Mouse (Mus musculus) T-helper 17 cell (primary cell): Measurements from ENCODE around the gene Nrxn2.

Experiments
- in situ Hi-C, 2 experiments: fragments of 300-600 bp; cut with MboI, MseI; formaldehyde crosslinking; loops; 1 replicate in 1 of 2; 2 replicates in 1 of 2; pipeline ENCODE4 v1.15.1; 2025; ENCODE audit warnings: high pct_unique_total_duplicates in 2 of 2

Gene Nrxn2

DNA sequence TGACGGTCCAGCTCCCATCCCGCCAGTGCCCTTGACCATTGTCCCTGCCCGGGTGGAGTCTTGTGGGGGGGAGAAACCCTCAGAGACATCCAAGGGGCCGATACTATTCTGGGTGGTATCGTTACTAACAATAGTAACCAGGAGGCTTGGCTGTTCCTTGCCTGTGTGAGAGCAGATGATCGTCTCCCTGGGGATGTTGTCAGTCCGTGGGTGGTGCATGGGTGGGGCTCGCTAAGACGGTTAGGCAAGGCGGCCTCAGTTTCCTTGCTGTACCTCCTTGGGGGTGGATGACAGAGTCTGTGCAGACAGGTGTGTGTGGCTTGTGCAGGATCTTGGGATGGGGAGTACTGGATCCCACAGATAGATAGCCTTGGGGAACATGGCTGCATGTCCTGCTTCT, 88.9 kb downstream of the Nrxn2 start:
- in situ Hi-C loops: no loop called here

DNA sequence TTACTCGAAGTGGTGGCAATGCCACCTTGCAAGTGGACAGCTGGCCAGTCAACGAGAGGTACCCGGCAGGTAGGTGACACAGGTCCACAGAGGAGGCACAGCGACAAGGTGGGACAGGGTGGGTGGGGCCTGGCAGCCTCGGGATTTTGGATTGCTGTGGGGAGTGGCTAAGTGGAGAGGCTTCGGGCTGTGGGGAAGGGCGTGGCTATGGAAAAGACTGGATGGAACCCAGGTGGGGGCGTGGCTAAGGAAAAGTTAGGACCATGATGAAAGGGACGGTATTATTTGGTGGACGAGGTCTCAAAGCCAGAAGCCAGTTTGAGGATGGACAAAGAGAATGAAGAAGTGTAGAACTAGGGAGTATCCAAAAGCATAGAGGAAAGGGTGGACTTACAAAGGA, 91.3 kb downstream of the Nrxn2 start:
- in situ Hi-C loops: loop anchor here in 1 of 2 experiments (10.0 kb wide), 1 partner anchor 305 kb away; no protein-coding TSS in a partner anchor

DNA sequence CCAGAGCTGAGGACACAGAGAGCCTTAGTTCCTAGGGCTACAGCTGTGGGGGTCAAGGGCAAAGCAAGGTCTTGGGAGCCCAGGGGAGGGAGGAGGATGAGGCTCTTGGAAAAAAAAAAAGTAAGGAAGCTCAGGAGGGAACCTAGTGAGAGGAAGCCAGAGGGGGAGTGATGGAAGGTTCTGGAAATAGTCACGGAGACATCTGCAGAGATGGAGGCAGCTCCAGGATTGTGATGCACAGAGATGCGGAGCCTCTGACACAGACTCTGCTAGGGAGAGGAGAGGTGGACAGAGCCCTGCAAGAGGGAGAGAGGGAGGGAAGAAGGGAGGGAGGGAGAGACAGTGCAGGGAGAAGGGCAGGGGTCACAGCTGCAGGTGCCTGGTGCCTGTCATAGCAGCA, 92.0 kb downstream of the Nrxn2 start:
- in situ Hi-C loops: loop anchor here in 1 of 2 experiments (10.0 kb wide), 1 partner anchor 304 kb away; no protein-coding TSS in a partner anchor

GRCm38 (mm10) chr19:6513389-6514139, 95.0 kb downstream of the Nrxn2 start:
- in situ Hi-C loops: loop anchor here in 1 of 2 experiments (10.0 kb wide), 1 partner anchor 301 kb away; no protein-coding TSS in a partner anchor

- in situ Hi-C loops: loop anchor here (5.0 to 10.0 kb wide), 2 partner anchors 300 to 317 kb away; no protein-coding TSS in a partner anchor
Observed at GRCm38 (mm10) chr19:6514940-6515339, 96.4 kb downstream of the Nrxn2 start.

DNA sequence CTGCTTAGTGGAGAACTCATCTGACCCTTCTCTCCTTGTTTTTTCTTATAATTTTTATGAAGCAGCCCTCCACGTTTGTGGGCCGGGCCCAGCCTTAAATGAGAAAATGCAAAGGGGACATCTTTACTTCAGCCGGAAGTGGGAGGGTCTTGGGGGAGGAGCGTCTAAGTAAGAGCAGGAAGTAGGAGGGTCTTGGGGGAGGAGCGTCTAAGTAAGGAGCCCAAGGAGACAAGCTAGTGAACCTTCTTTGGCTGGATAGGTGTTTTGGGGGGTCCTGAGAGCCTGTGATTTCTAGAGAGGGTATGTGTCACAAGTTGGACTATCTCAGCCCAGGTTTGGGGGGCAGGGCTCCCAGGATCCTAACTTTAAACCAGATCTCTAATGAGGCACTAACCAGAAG, 96.9 kb downstream of the Nrxn2 start:
- in situ Hi-C loops: loop anchor here (5.0 to 10.0 kb wide), 2 partner anchors 299 to 317 kb away; no protein-coding TSS in a partner anchor

DNA sequence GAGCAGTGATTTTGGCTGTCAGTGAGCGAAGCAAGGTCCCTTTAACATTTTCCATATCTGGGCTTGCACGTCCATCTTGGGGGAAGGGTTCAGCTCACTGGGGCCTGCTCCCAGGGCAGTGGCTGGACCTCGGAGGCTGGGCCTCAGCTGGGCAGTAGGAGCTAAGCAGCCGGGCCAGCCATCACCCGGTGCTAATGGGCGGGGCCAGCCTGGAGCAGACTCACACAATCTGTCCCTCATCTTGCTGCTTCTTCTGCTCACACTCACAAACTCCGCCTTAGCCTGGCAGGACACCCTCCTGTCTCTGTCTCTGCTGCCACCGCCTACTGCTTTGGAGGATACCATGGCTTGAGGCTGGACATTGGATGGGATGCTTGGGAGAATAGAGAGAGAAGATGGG, 97.6 kb downstream of the Nrxn2 start:
- in situ Hi-C loops: loop anchor here (5.0 to 10.0 kb wide), 2 partner anchors 299 to 316 kb away; no protein-coding TSS in a partner anchor

- in situ Hi-C loops: loop anchor here (5.0 to 10.0 kb wide), 2 partner anchors 296 to 314 kb away; no protein-coding TSS in a partner anchor
Observed at GRCm38 (mm10) chr19:6518601-6519000, 100.1 kb downstream of the Nrxn2 start.

DNA sequence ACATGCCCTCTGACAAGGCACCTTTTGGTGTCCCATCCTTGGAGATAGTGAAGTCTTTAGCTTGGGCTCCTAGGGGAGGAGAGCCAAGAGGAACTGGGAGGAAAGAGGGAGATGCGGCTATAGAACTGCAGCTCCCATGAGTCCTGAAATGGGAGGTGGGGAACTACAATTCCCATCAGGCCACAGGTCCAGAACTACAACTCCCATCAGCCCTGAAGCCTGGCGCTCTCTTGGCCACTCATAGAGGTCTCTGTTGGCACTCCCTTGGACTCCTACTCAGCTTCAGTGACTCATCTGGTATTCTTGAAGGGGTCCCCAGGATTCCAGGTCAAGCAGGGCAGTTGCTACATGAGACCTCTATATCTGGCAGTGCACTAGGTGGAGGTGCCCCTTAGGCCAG, 101.0 kb downstream of the Nrxn2 start:
- in situ Hi-C loops: loop anchor here (5.0 to 10.0 kb wide), 2 partner anchors 295 to 313 kb away; no protein-coding TSS in a partner anchor

- in situ Hi-C loops: no loop called here
Observed at GRCm38 (mm10) chr19:6521630-6522029, 103.1 kb downstream of the Nrxn2 start.

GRCm38 (mm10) chr19:6522289-6522688, 103.8 kb downstream of the Nrxn2 start:
- in situ Hi-C loops: no loop called here

- in situ Hi-C loops: no loop called here
Observed at GRCm38 (mm10) chr19:6525023-6525422, 106.5 kb downstream of the Nrxn2 start.

GRCm38 (mm10) chr19:6526010-6526409, 107.5 kb downstream of the Nrxn2 start:
- in situ Hi-C loops: no loop called here

DNA sequence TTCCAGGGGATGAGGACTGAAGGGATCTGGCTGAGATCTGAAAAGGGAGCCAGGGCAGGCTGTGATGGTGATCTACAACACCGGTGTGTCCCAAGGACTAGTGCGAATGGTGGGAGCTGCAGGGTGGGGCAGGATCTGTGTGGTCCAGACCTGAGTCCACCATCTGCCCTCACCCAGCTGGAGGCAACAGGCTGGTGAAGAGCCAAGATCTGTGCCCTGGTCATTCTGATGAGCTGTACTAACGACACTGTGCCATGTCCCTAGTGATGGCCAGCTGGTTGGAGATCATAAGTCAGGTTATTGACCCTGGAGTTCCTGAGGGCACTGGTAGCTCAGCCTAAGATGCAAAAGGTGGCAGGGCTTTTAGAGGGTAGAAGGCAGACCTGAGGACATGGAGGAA, 108.9 kb downstream of the Nrxn2 start:
- in situ Hi-C loops: no loop called here

- in situ Hi-C loops: no loop called here
Observed at GRCm38 (mm10) chr19:6527839-6528531, 109.5 kb downstream of the Nrxn2 start.

DNA sequence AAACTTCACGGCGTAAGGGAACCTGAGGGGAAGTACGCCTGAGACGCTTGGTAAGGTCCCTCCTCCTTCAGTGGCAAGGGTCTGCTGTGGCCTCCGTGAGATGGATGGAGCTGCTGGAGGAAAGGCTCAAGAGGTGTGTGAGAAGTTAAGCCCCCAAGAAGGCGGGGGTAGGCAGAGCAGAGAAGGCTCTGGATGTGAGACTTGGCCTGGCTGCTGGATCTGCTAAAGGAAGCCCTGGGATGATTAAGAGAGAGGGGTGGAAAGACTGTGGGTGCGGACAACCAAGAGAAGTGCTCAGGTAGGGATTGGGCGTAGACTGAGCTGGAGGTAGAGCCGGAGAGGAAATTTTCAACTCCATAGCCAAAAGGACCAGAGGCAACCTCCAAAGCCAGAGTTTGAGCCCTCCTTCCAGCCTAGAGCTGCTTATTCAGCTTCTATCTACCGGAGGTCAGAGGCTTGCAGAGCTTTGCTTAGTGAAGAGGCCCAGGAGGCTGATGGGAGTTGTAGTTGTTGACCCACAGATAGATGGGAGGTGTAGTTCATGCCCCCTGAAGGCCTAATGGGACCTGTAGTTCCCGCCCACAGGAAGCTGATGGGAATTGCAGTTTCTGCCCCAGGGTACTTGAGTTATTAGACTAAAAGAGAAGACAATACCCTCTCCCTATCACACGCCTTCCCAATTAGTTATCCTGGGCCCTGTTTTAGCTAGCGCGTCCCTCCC, 110.9 kb downstream of the Nrxn2 start:
- in situ Hi-C loops: no loop called here

DNA sequence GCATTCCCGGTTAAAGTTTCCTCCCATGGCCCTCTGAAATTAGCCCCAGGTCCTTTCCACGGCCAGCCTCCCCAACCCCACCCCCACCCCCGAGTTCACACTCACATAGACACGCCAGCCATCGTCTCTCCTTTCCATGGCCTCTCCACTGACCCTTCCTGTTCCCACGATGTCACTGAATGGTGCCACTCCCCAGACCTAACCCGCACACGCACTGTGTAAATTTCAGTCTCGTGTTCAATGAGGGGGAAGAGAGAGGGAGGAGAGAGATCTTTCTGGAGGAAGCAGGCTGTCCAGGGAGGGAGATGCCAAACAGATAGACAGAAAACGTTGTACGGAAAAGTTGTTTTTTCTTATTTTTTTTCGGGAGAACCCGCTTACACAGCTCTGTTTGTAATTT, 111.8 kb downstream of the Nrxn2 start:
- in situ Hi-C loops: no loop called here

DNA sequence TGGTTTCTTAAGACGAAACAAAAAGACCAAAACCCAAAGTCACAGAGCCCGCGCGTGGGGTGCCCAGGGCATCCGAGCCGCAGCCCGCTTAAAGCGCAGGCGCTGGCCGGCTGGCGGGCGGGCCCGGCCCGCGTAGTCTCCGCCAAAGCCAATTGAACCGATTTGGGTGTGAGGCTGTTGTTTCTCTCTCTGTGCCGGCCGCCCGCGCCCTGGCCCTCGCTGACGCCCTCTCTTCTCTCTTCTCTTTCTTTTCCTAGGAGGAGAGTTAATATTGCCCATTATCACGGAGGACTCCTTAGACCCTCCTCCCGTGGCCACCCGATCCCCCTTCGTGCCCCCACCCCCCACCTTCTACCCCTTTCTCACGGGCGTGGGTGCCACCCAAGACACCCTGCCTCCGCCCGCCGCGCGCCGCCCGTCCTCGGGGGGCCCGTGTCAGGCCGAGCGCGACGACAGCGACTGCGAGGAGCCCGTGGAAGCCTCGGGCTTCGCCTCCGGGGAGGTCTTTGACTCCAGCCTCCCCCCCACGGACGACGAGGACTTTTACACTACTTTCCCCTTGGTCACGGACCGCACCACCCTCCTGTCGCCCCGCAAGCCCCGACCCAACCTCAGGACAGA, 112.6 kb downstream of the Nrxn2 start:
- in situ Hi-C loops: no loop called here

GRCm38 (mm10) chr19:6531832-6532471, 113.4 kb downstream of the Nrxn2 start:
- in situ Hi-C loops: no loop called here

DNA sequence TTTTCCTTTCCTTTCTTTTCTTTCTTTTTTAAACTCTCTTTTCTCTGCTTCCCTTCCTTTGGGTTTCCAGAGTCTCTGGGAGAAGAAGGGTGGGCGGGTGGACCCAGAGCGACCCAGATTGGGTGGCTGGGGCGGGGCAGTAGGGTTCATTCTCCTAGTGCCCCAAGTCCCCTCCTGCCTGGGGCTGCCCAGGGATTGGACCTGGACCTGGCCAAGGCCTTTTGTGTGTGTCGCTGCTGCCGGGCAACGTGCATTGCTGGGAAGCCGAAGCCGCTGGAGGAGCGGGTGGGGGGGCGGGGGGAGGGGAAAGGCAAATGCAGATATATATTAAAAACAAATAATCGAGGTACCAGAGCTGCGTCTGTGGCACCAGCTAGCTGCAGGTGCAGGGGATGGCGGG, 114.1 kb downstream of the Nrxn2 start:
- in situ Hi-C loops: no loop called here
